Mouse (Mus musculus): ENCODE results near the gene Gm15140.
"Not testable (repeated sequence)": the region's sequence is repeated elsewhere in the genome, so short reads cannot be mapped to it uniquely, and the experiment has no call there.

The Gm15140 gene

DNA sequence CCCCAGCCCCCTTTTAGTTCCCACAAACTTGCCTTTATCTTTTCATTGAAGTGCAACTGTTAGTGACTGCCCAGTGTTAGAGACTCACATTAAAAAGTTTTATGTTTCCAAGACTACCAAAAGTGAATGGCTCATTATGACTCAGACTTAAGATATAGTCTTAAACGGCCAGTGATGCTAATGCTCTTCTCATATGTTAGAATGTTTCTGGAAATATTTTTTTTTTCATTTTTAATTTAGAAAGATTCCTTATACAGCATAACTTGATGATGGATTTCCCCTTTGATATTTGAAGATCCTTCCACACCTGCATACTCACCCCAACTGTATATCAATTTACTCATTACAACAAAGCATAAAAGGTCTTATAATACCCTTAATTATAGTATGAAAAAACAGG lies at the start of gene Gm15140:
Gm15140 (minus strand) TSS at position 101 of the 400 bp plus-strand sequence.
- DNase-seq: not testable (repeated sequence)

All from right cerebral cortex, postnatal 4 days (tissue).